Mouse (Mus musculus) forebrain, postnatal 0 days (tissue): ENCODE measurements around the gene Spata45. TPM values are rescaled to one million over a fixed set of nuclear protein-coding genes. Genes with fewer than 3 reads are reported as not detected.
"Not testable (repeated sequence)": the region's sequence is repeated elsewhere in the genome, so short reads cannot be mapped to it uniquely, and the experiment has no call there.

Experiments used
- ATAC-seq: fragments of 200-750 bp; cut with Nextera tagmentation; 2 replicates; pipeline ENCODE4 v1.8.0; 2017; ENCODE audit warnings: mild to moderate bottlenecking, moderate library complexity
- DNase-seq: peaks from one replicate; pipeline ENCODE4 v3.0.0-alpha.2; 2015
- H3K27ac ChIP-seq: fragments of 300-500 bp; sonication (generic); 2 replicates; pipeline ENCODE4 v1.5.1; 2014; ENCODE audit warnings: low read depth, mild to moderate bottlenecking, antibody characterized with exemption, low read length, moderate library complexity, mixed read lengths
- H3K27me3 ChIP-seq: fragments of 300-500 bp; sonication (generic); 2 replicates; pipeline ENCODE4 v1.6.1; 2014; ENCODE audit warnings: mild to moderate bottlenecking, low read length, mixed read lengths; ENCODE audit not compliant: insufficient read depth
- H3K36me3 ChIP-seq: fragments of 300-500 bp; sonication (generic); 2 replicates; pipeline ENCODE4 v1.6.1; 2014; ENCODE audit warnings: mild to moderate bottlenecking, moderate library complexity; ENCODE audit not compliant: insufficient read depth
- H3K4me1 ChIP-seq: fragments of 300-500 bp; sonication (generic); 2 replicates; pipeline ENCODE4 v1.6.1; 2014; ENCODE audit warnings: antibody characterized with exemption; ENCODE audit not compliant: insufficient read depth
- H3K4me2 ChIP-seq: fragments of 300-500 bp; sonication (generic); 2 replicates; pipeline ENCODE4 v1.6.1; 2014; ENCODE audit warnings: low read depth, mild to moderate bottlenecking, moderate library complexity
- H3K4me3 ChIP-seq: fragments of 300-500 bp; sonication (generic); 2 replicates; pipeline ENCODE4 v1.5.1; 2014; ENCODE audit warnings: low read depth, low read length, mixed read lengths
- H3K9ac ChIP-seq: fragments of 300-500 bp; sonication (generic); 2 replicates; pipeline ENCODE4 v1.6.1; 2014; ENCODE audit warnings: mild to moderate bottlenecking
- H3K9me3 ChIP-seq: fragments of 300-500 bp; sonication (generic); 2 replicates; pipeline ENCODE4 v1.6.1; 2016; ENCODE audit warnings: low read length
- CTCF ChIP-seq: sonication (generic); IDR thresholded peaks from 2 replicates; pipeline ENCODE4 v1.5.1; 2016; ENCODE audit warnings: antibody characterized with exemption, control low read depth, low read depth
- WGBS: fragments of 180-500 bp; shearing (Covaris S2); extraction: QIAGEN DNeasy Blood & Tissue Kit; methylation state at CpG from one replicate; pipeline ENCODE4 v1.1.7; 2014; 5-methylcytosine and 5-hydroxymethylcytosine counted together
- polyA plus RNA-seq: library from polyadenylated mRNA; unstranded; fragments of >200 nt; fragmentation: Nextera tagmentation; extraction: Ambion mirVana; gene quantifications from 2 replicates; pipeline ENCODE4 v1.2.1, GENCODE M21; 2015
- total RNA-seq: library from RNA; depleted of rRNA; stranded (reverse); fragments of >200 nt; gene quantifications from 2 replicates; pipeline ENCODE4 v1.2.3, GENCODE M21; 2014

The Spata45 gene
- total and polyA plus RNA-seq, 2 experiments from 2014 or later, result not detected

DNA sequence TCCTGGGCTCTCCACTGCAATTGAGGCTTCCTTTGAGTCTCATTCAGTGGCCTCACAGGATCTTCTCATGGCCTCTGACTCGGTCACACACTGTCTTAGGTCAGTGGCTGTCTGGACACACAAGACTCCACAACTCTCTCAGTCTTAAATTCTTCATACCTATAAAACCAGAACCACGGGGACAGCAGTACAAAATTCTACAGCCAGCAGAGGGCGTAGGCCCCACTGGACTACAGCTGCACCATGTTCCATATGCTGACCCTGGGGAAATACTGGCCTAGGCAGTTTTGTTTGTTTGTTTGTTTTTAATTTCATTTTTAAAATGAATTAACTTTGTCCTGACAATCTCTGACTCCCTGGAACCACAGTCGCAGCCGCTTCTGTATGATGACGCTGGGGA is 34.2 kb upstream of the Spata45 start:
- TF ChIP-seq CTCF, result peak; percentile 39
- H3K9ac ChIP-seq, result no peak overlapping the region
- no peak overlapping the region for H3K27ac ChIP-seq
- H3K4me1 ChIP-seq, result no peaks in the 10 kb centered on the region
- no peak overlapping the region for H3K4me3 ChIP-seq
- ATAC-seq, result no peak
- 0 out of 2 replicates have a peak, but pooled peaks cover 7% of the 10 kb centered on the region for H3K9me3 ChIP-seq
- no peak for DNase-seq
- peaks cover 23% of the 10 kb centered on the region for H3K36me3 ChIP-seq
- H3K27me3 ChIP-seq, result no peaks in the 10 kb centered on the region
- H3K4me2 ChIP-seq, result no peak overlapping the region
- 53% methylated on average over 6 of the region's 6 CpGs for WGBS

DNA sequence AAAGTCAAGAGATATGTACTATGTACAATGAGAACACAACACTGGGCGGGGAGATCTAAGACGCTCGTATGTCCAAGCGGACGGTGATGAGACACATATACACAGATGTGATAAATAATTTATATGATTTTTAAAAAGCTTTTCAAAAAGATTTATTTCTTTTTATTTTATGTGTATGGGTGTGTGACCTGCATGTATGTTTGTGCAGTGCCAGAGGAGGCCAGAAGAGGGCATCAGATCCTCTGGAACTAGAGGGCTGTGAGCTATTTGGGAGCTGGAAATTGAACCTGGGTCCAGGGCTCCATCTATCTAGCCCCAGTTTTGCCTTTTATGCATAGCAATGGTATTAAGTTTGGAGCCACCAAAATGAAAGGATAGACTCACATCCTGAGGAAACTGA is 27.7 kb upstream of the Spata45 start:
- H3K4me2 ChIP-seq, result no peak overlapping the region

GRCm38 (mm10) chr1:191014271-191014670 is 22.2 kb upstream of the Spata45 start:
- H3K9ac ChIP-seq, result no peak overlapping the region
- no peaks in the 10 kb centered on the region for H3K4me1 ChIP-seq
- 97% methylated on average over 3 of the region's 3 CpGs for WGBS
- H3K9me3 ChIP-seq, result no peaks in the 10 kb centered on the region
- H3K4me2 ChIP-seq, result no peak overlapping the region
- DNase-seq, result no peak
- H3K27me3 ChIP-seq, result no peaks in the 10 kb centered on the region
- peaks cover 33% of the 10 kb centered on the region for H3K36me3 ChIP-seq
- TF ChIP-seq CTCF, result no peak
- no peak overlapping the region for H3K4me3 ChIP-seq
- ATAC-seq, result no peak
- H3K27ac ChIP-seq, result no peak overlapping the region

More for the DNA sequence above, 27.7 kb upstream of the Spata45 start:
- H3K9me3 ChIP-seq, result no peaks in the 10 kb centered on the region
- no peak overlapping the region for H3K4me3 ChIP-seq
- no peak for ATAC-seq
- TF ChIP-seq CTCF, result 0 out of 2 replicates have a peak, but pooled peaks have one; percentile 26
- no peaks in the 10 kb centered on the region for H3K4me1 ChIP-seq
- WGBS, result 98% methylated on average over 5 of the region's 5 CpGs
- H3K9ac ChIP-seq, result no peak overlapping the region
- no peak overlapping the region for H3K27ac ChIP-seq
- H3K36me3 ChIP-seq, result peaks cover 69% of the 10 kb centered on the region
- no peak for DNase-seq
- H3K27me3 ChIP-seq, result no peaks in the 10 kb centered on the region

DNA sequence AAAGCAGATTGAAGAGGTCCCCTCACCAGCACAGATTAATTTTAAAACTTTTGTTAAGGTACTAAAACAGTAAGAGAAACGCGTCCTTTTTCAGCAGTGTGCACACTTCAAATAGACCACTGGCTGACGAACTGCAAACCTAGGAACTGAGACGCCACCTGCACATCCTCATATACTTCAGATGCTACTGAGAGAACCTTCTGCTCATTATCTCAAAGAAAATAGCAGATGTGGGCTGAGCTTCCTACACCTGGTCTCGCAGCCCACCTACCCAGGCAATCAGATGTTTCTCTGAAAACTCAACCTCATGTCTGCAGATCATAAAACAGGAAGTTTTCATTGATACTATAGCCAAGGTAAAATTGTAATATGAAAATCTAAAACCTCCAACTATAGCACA is 16.6 kb upstream of the Spata45 start:
- Histone ChIP-seq H3K9ac (no peak overlapping the region), H3K36me3 (peaks cover 12% of the 10 kb centered on the region), H3K27me3 (no peaks in the 10 kb centered on the region), H3K4me3 (no peak overlapping the region), H3K4me1 (peaks cover 5% of the 10 kb centered on the region; the same call in 1 of the 2 replicates), H3K9me3 (no peaks in the 10 kb centered on the region), H3K4me2 (no peak overlapping the region), H3K27ac (no peak overlapping the region)
- ATAC-seq (no peak), DNase-seq (no peak)
- TF ChIP-seq CTCF, result no peak
- 92% methylated on average over 5 of the region's 5 CpGs for WGBS

- 74% methylated on average over 3 of the region's 3 CpGs for WGBS
- ATAC-seq (no peak), DNase-seq (peak; percentile 50)
- H3K27me3 ChIP-seq, result no peaks in the 10 kb centered on the region
- no peak overlapping the region for H3K9ac ChIP-seq
- no peak for TF ChIP-seq CTCF
- H3K36me3 ChIP-seq, result peaks cover 9% of the 10 kb centered on the region
- H3K4me2 ChIP-seq, result no peak overlapping the region
- no peak overlapping the region for H3K27ac ChIP-seq
- H3K9me3 ChIP-seq, result no peaks in the 10 kb centered on the region
- peaks cover 7% of the 10 kb centered on the region; the same call in 1 of the 2 replicates for H3K4me1 ChIP-seq
- no peak overlapping the region for H3K4me3 ChIP-seq
These were observed 16.1 kb upstream of the Spata45 start for GRCm38 (mm10) chr1:191020217-191020924.

- no peak overlapping the region for H3K9ac ChIP-seq
- peaks cover 7% of the 10 kb centered on the region; the same call in 1 of the 2 replicates for H3K4me1 ChIP-seq
- H3K27me3 ChIP-seq, result no peaks in the 10 kb centered on the region
- ATAC-seq (no peak), DNase-seq (no peak)
- H3K9me3 ChIP-seq, result no peaks in the 10 kb centered on the region
- no peak overlapping the region for H3K4me2 ChIP-seq
- H3K27ac ChIP-seq, result 0 out of 2 replicates have a peak overlapping the region, but pooled peaks have one; percentile 29
- peaks cover 8% of the 10 kb centered on the region for H3K36me3 ChIP-seq
- TF ChIP-seq CTCF, result no peak
- no peak overlapping the region for H3K4me3 ChIP-seq
- 66% methylated on average over 7 of the region's 7 CpGs for WGBS
These were observed 15.4 kb upstream of the Spata45 start for GRCm38 (mm10) chr1:191021016-191021415.

DNA sequence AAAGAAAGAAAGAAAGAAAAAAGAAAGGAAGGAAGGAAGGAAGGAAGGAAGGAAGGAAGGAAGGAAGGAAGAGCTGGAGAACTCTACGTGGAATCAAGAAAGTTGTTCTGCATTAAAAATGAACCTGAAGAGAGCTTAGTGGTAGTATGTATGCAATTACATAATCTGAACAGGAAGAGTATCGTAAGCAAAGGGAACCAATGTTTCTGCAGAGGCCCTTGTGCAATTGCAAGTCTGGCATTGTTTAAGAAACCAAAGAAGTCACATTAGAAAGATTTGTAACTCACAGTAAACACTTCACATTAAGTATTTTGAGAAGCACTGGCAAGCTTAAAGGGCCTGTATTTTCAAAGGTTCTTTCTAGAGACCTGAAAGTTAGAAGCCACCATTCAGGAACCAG is 13.3 kb upstream of the Spata45 start:
- H3K4me2 ChIP-seq, result no peak overlapping the region
- no peaks in the 10 kb centered on the region for H3K27me3 ChIP-seq
- TF ChIP-seq CTCF, result no peak
- no peak overlapping the region for H3K27ac ChIP-seq
- WGBS, result 81% methylated on average over 2 of the region's 2 CpGs
- H3K4me1 ChIP-seq, result peaks cover 7% of the 10 kb centered on the region; the same call in 1 of the 2 replicates
- H3K36me3 ChIP-seq, result peaks cover 8% of the 10 kb centered on the region
- ATAC-seq (no peak), DNase-seq (no peak)
- H3K4me3 ChIP-seq, result no peak overlapping the region
- no peaks in the 10 kb centered on the region for H3K9me3 ChIP-seq
- H3K9ac ChIP-seq, result no peak overlapping the region

DNA sequence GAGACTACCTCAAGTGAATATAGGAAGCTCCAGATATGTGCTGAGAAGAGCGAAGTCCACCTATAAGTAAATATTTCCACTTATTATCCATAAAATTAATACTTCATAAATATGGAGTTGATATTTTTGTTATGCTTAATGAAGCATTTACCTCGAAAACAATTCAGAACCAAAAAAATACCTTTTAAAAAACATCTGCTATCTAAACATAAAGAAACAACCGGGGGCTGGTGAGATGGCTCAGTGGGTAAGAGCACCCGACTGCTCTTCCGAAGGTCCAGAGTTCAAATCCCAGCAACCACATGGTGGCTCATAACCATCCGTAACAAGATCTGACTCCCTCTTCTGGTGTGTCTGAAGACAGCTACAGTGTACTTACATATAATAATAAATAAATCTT is 12.6 kb upstream of the Spata45 start:
- DNase-seq, H3K27me3 ChIP-seq, H3K36me3 ChIP-seq, H3K4me2 ChIP-seq, ATAC-seq, H3K9me3 ChIP-seq, H3K4me1 ChIP-seq, H3K9ac ChIP-seq, H3K27ac ChIP-seq, H3K4me3 ChIP-seq: not testable (repeated sequence)
- 95% methylated on average over 5 of the region's 6 CpGs for WGBS
